Mouse (Mus musculus): ENCODE results near the gene Txnrd2. TPM values are rescaled to one million over a fixed set of nuclear protein-coding genes. Genes with fewer than 3 reads are reported as not detected.

Txnrd2 gene
- polyA plus RNA-seq, 1 experiment, result not detected

DNA sequence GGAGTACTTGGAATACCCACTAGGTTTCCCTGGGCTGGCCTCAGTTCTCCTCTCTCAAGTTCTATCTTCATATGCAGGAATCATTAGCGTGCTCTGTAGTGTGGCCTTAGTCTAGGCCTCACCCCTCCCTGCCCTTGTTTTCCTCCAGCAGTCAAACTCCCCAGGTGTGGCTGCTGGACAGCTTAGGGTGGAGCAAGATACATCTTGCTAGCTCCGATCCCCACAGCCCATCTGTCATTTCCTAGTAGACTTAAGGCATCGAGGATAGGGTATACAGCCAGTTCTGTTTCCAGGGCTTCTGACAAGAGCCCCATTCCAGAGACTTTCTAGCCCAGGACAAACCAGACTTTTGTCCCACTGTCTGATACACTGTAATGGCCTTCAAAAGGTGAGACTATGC lies 34.5 kb upstream of the Txnrd2 start:
- Histone ChIP-seq H3K4me1 (ENCODE audit: control insufficient read depth, insufficient read depth, low read length) (peaks cover 35% of the 10 kb centered on the region), H3K27ac (ENCODE audit: insufficient read depth, low read depth, low read length) (no peak overlapping the region), H3K4me3 (ENCODE audit: insufficient read depth, low read depth, low read length) (no peak overlapping the region)
- no peak for TF ChIP-seq POLR2A (IDR thresholded peaks at IDR 0.05; ENCODE audit: insufficient read depth, low read depth, low read length)
- no peak for TF ChIP-seq CTCF (IDR thresholded peaks at IDR 0.05; ENCODE audit: insufficient read depth, low read depth, low read length)
- WGBS, result 96% methylated on average over 3 of the region's 3 CpGs

DNA sequence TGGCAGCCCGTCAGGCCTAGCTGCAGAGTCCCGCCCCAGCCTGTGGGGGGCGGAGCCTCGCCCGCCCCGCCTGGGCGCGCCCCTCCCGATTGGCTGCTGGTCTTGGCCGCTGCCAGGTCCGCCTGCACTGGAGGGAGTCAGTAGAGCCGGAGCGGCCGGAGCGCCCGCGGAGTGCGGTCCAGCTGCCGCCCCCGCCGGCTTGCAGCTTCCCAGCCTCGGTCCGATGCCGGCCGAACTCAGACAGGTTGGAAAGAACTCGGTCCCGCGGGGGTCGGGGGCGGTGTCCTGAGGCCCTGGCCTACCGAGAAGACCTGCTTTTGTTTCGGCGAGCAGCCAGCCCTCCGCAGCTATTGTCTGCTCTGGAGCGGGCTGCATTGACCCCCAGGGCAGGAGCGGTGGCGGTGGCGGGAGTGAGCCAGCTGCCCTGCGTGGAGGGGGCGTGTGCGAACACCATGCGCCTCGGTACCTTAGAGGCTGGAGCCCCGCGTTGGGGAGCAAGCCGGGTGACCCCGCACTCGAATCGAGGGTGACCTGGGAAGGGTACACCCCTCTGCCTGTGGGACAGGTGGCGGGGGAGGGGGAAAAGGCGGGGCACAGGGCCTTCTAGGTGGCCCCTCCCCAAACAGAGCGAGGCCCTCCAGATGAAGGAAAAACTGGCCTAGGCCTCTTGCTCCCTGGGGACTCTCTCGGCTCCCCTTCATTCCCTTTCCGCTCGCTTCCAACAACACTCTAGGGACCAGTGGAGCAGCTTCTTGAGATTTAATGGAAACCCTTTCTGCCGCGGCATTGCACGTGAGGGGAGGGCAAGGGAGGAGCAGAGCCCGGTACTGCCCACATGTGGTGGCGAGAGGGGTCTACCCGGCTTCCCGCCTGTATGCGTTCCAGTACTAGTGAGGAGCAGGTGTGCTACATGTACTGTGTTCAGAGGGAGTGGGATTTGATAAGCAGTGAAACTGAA lies 33.4 kb upstream of the Txnrd2 start:
- Histone ChIP-seq H3K27ac (ENCODE audit: insufficient read depth, low read depth, low read length) (no peak overlapping the region), H3K4me1 (ENCODE audit: control insufficient read depth, insufficient read depth, low read length) (peaks cover 35% of the 10 kb centered on the region), H3K4me3 (ENCODE audit: insufficient read depth, low read depth, low read length) (peak overlapping the region; percentile 60)
- TF ChIP-seq CTCF (IDR thresholded peaks at IDR 0.05; ENCODE audit: insufficient read depth, low read depth, low read length) (no peak), POLR2A (IDR thresholded peaks at IDR 0.05; ENCODE audit: insufficient read depth, low read depth, low read length) (peak; percentile 35; the same call in 1 of the 2 replicates)
- WGBS, result 4% methylated on average over 63 of the region's 63 CpGs

DNA sequence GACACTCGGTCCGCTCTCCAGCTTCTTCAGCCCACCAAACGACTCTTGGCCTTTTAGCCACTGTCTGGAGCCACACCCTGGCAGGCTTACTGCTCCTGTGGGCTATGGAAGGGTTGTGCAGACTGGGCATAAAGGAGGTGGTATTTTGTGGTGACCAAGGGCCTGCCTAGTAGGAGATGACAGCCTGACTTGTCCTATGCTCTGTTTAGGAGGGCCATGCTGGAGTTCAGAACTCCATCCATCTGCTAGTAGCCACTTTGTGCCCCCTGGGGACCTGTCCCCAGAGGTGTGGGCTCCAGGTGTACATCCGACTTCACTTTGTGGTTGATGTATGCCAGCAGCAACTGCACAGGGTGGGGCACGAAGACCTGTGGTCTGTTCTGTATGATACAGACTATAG lies 32.6 kb upstream of the Txnrd2 start:
- Histone ChIP-seq H3K4me3 (ENCODE audit: insufficient read depth, low read depth, low read length) (no peak overlapping the region), H3K4me1 (ENCODE audit: control insufficient read depth, insufficient read depth, low read length) (peaks cover 28% of the 10 kb centered on the region), H3K27ac (ENCODE audit: insufficient read depth, low read depth, low read length) (no peak overlapping the region)
- 82% methylated on average over 5 of the region's 5 CpGs for WGBS
- TF ChIP-seq CTCF (IDR thresholded peaks at IDR 0.05; ENCODE audit: insufficient read depth, low read depth, low read length) (no peak), POLR2A (IDR thresholded peaks at IDR 0.05; ENCODE audit: insufficient read depth, low read depth, low read length) (no peak)

DNA sequence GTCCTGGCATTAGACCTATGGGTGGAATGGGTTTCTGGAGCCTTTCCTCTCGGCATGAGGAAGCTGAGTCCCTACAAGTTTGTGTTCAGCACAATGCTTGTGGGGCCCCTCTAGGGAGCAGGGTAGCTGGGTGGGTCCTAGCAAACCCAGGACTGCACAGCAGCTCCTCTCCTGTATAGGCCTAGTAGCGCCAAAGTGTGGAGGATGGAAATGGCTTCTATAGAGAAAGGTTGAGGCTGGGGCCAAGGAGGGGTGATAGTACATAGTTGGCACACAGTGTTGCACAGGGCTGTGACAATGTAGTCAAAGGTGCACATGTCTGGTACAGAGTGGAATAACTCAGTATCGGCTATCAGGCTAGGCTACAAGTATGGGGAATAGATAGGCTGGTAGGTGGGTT lies 32.1 kb upstream of the Txnrd2 start:
- H3K4me3 ChIP-seq (ENCODE audit: insufficient read depth, low read depth, low read length), result no peak overlapping the region
- H3K4me1 ChIP-seq (ENCODE audit: control insufficient read depth, insufficient read depth, low read length), result peaks cover 23% of the 10 kb centered on the region
- no peak overlapping the region for H3K27ac ChIP-seq (ENCODE audit: insufficient read depth, low read depth, low read length)
- TF ChIP-seq POLR2A (IDR thresholded peaks at IDR 0.05; ENCODE audit: insufficient read depth, low read depth, low read length) (no peak), CTCF (IDR thresholded peaks at IDR 0.05; ENCODE audit: insufficient read depth, low read depth, low read length) (no peak)
- WGBS, result 81% methylated on average over 3 of the region's 3 CpGs

DNA sequence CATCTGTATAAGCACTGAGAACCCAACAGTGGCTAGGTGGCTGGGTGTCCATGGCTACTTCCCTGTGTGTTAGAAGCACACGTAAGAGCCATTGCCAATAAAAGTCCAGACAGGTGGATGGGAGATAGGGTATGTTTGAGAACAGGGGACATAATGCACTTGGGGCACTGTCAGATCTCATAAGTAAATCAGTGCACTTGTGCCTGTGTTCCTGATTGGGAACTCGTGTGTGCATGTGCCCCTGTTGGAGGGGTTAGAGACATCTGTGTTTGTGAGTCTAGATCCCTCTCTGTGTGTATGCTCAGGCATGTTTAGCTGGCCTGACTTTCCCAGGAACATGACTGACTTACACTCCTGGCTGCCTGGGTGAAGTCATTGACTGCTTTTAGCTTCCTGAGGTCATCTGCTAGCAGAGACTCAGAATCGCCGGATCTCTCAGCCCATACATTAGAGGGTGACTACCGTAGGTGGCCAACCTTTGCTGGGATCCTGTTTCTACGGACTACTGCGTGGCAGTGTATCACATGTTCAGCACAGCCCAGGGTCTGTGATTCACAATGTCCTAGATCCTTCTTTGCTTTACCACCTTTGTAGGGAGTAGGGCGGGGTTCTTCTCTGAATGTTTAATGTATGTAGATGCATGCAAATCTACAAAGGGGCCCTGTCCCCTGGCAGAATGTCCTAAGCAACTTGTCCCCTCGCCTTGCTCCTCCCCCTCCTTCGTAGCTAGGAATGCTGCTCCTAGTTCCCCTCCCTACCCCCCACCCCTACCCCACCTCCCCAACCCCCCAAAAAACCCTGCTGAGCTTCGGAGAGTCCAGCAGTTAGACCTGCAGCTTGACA lies 31.2 kb upstream of the Txnrd2 start:
- WGBS, result 48% methylated on average over 11 of the region's 11 CpGs
- Histone ChIP-seq H3K4me3 (ENCODE audit: insufficient read depth, low read depth, low read length) (no peak overlapping the region), H3K27ac (ENCODE audit: insufficient read depth, low read depth, low read length) (no peak overlapping the region), H3K4me1 (ENCODE audit: control insufficient read depth, insufficient read depth, low read length) (peaks cover 25% of the 10 kb centered on the region)
- TF ChIP-seq POLR2A (IDR thresholded peaks at IDR 0.05; ENCODE audit: insufficient read depth, low read depth, low read length), result no peak
- no peak for TF ChIP-seq CTCF (IDR thresholded peaks at IDR 0.05; ENCODE audit: insufficient read depth, low read depth, low read length)

DNA sequence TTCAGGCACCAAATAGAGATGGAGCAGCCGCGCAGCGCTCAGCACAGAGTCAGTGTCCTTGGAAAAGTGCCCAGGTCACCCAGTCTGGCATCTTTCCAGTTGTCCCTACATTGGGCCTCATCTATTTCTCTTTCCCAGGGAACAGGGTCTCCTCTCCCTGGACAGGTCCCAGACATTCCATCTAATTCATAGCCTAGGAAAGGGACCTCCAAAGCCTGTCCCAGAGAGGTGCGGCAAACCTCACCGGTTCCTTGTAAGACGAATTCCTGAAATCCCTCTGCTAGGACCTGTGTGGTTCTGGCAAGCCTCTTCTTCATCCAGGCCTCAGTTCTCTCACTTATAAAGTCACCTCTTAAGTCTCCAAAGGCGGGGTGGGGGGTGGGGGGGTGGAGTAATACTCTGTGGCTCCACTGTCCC lies 30.6 kb upstream of the Txnrd2 start:
- 57% methylated on average over 6 of the region's 7 CpGs for WGBS
- no peak overlapping the region for H3K27ac ChIP-seq (ENCODE audit: insufficient read depth, low read depth, low read length)
- TF ChIP-seq CTCF (IDR thresholded peaks at IDR 0.05; ENCODE audit: insufficient read depth, low read depth, low read length) (no peak), POLR2A (IDR thresholded peaks at IDR 0.05; ENCODE audit: insufficient read depth, low read depth, low read length) (no peak)
- no peak overlapping the region for H3K4me3 ChIP-seq (ENCODE audit: insufficient read depth, low read depth, low read length)
- peaks cover 28% of the 10 kb centered on the region for H3K4me1 ChIP-seq (ENCODE audit: control insufficient read depth, insufficient read depth, low read length)

DNA sequence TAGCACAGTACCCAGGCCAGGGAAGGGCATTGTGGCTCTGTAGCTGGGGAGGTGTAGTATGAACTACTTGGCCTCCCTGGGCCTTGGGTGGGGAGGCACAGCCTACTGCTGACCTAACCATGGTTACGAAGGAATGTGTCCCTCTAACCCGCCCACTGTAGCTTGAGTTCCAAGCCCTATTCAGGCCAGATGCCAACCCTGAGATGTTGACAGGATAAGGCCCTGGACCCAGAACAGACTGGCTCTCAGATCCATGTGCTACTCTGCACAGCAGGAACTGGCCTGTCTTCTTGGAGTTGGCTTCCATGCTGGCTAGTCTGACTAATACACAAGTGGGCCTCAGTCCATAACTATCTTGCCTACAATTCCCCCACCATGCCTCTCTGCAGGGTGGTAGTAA lies 30.0 kb upstream of the Txnrd2 start:
- WGBS, result 63% methylated on average over 2 of the region's 2 CpGs
- TF ChIP-seq POLR2A (IDR thresholded peaks at IDR 0.05; ENCODE audit: insufficient read depth, low read depth, low read length) (no peak), CTCF (IDR thresholded peaks at IDR 0.05; ENCODE audit: insufficient read depth, low read depth, low read length) (no peak)
- Histone ChIP-seq H3K4me1 (ENCODE audit: control insufficient read depth, insufficient read depth, low read length) (peaks cover 31% of the 10 kb centered on the region), H3K4me3 (ENCODE audit: insufficient read depth, low read depth, low read length) (no peak overlapping the region), H3K27ac (ENCODE audit: insufficient read depth, low read depth, low read length) (no peak overlapping the region)

DNA sequence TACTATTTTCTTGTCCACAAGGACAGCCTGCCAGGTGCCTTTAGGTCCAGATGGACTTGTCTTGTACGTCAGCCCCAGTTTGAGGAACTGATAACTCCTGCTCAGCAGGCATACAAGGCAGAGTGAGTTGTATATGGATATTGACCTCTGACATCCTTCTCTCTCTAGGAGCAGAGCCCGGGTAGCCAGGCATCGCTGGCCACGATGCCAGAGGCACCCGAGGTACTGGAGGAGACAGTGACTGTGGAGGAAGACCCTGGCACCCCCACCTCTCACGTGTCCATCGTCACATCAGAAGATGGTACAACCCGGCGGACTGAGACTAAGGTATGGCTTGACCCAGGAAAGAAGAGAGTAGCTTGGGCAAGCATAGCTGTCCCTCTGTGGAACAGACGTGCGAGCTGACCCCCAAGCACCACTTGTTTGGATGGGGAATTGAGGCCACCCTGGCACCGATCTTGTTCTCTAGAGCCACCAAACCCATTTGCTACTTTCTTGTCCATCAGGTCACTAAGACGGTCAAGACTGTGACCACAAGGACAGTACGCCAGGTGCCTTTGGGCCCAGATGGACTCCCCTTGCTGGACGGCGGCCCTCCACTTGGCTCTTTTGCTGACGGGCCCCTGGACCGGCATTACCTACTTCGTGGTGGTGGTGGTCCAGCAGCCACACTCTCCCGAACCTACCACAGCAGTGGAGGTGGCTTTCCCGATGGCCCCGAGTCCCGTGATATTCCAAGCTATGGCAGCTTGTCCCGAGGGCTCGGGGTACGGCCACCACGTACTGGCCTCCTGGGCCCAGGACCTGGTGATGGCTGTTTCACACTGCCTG lies 29.2 kb upstream of the Txnrd2 start:
- H3K27ac ChIP-seq (ENCODE audit: insufficient read depth, low read depth, low read length), result no peak overlapping the region
- WGBS, result 95% methylated on average over 27 of the region's 27 CpGs
- no peak overlapping the region for H3K4me3 ChIP-seq (ENCODE audit: insufficient read depth, low read depth, low read length)
- TF ChIP-seq CTCF (IDR thresholded peaks at IDR 0.05; ENCODE audit: insufficient read depth, low read depth, low read length), result no peak
- no peak for TF ChIP-seq POLR2A (IDR thresholded peaks at IDR 0.05; ENCODE audit: insufficient read depth, low read depth, low read length)
- peaks cover 31% of the 10 kb centered on the region for H3K4me1 ChIP-seq (ENCODE audit: control insufficient read depth, insufficient read depth, low read length)

Measured in olfactory bulb, adult 2 months (tissue).